In the genomic region with DNA sequence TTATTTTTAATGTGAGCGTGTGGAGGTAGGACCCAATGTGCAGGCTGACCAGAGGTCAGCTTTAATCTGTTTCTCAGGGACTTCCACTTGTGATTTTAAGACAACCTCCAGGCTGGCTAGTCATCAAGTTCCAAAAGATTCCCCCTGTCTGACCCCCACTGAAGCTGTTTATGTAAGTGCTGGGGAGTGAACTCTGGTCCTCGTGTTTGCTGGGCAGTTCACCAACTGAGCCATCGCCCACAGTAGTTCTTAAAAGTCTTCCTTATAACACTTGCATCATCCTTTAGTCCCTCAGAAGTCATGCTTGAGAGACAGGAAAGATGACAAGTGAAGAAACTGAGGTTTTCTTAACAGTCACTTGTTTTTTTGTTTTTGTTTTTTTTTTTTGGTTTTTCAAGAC, we compare ENCODE assay signal across 31 mouse cellular contexts. TPM values are rescaled to one million over a fixed set of nuclear protein-coding genes. Genes with fewer than 3 reads are reported as not detected.
DNase-seq lines count a peak whose midpoint lies in the region; ATAC-seq lines count a peak whose summit lies in the region.
"Had no signal": no experiment of that assay in that cellular context is flagged by ENCODE, and none has a peak within 500 bp of the region (broad histone marks: within the 10 kb centered on the region; RNA-seq: fewer than 3 reads in every experiment).

No protein-coding gene starts in this region.

- H3K9me3 ChIP-seq in kidney, embryonic 14.5 days (ENCODE audit: control insufficient read depth, low read length) = no peaks in the 10 kb centered on the region
- no peaks in the 10 kb centered on the region for H3K9me3 ChIP-seq in kidney, embryonic 15.5 days (replicated peaks)
- H3K9me3 ChIP-seq: embryonic facial prominence, embryonic 13.5 days; embryonic facial prominence, embryonic 15.5 days; forebrain, embryonic 10.5 days; forebrain, embryonic 12.5 days; G1E had no signal

- 0 out of 2 replicates have a peak, but pooled peaks cover 5% of the 10 kb centered on the region for H3K4me1 ChIP-seq in kidney, embryonic 14.5 days (ENCODE audit: control insufficient read depth, insufficient read depth, low read length)
- H3K4me1 ChIP-seq in kidney, embryonic 15.5 days = peaks cover 5% of the 10 kb centered on the region; the same call in 1 of the 2 replicates
- H3K4me1 ChIP-seq: forebrain, embryonic 12.5 days had no signal

- DNase-seq in kidney, adult 11 months = peak; percentile 46
- peak; percentile 42 to 51 for DNase-seq in kidney, adult 8-10 months
- DNase-seq in kidney, adult 18-20 months = no peak
- DNase-seq in kidney, postnatal 36 days = peak; percentile 42 to 53
- peak; percentile 62 for DNase-seq in adipocyte (ENCODE audit: low spot score)
- DNase-seq: adrenal gland, adult 2 months; adrenal gland, postnatal 10 days; adrenal gland, postnatal 25 days; B cell, adult 2 months; cerebellum, adult 11 months; cerebellum, adult 18-20 months; cerebellum, adult 8-10 months; cerebellum, adult 9-11 months; cerebellum, postnatal 14 days; cerebellum, postnatal 36 days; embryo, embryonic 11 days had no signal

- WGBS in kidney, embryonic 14.5 days = 52% methylated on average over 3 of the region's 3 CpGs
- 59% methylated on average over 3 of the region's 3 CpGs for WGBS in kidney, embryonic 15.5 days

- no peak overlapping the region for H3K4me2 ChIP-seq in kidney, embryonic 14.5 days (replicated peaks; ENCODE audit: low read depth, low read length)
- no peak overlapping the region for H3K4me2 ChIP-seq in kidney, embryonic 15.5 days
- H3K4me2 ChIP-seq: embryonic facial prominence, embryonic 13.5 days; embryonic facial prominence, embryonic 15.5 days; forebrain, embryonic 12.5 days had no signal

- no peak overlapping the region for H3K27ac ChIP-seq in kidney, embryonic 14.5 days (ENCODE audit: low read depth, low read length)
- no peak overlapping the region for H3K27ac ChIP-seq in kidney, embryonic 15.5 days
- H3K27ac ChIP-seq: embryonic facial prominence, embryonic 13.5 days; embryonic facial prominence, embryonic 15.5 days; forebrain, embryonic 10.5 days; forebrain, embryonic 12.5 days had no signal

- ATAC-seq in kidney, embryonic 14.5 days (ENCODE audit: low FRiP score, low TSS enrichment) = no peak
- ATAC-seq in kidney, embryonic 15.5 days (replicated peaks; ENCODE audit: low FRiP score) = no peak
- ATAC-seq in megakaryocyte, adult 5-6 weeks (ENCODE audit: poor library complexity, severe bottlenecking) = no peak
- ATAC-seq: activated CD4-positive, CD25-positive, alpha-beta regulatory T cell, adult 4 months; CD4-positive, CD25-positive, alpha-beta regulatory T cell, adult 4 months; forebrain, embryonic 14.5 days; forebrain, embryonic 16.5 days; Patski had no signal

- H3K36me3 ChIP-seq in kidney, embryonic 14.5 days (ENCODE audit: control insufficient read depth, insufficient read depth, low read length) = peaks cover 55% of the 10 kb centered on the region
- peaks cover 78% of the 10 kb centered on the region for H3K36me3 ChIP-seq in kidney, embryonic 15.5 days

- H3K27me3 ChIP-seq in kidney, embryonic 14.5 days (ENCODE audit: control insufficient read depth, insufficient read depth, low read length) = no peaks in the 10 kb centered on the region
- H3K27me3 ChIP-seq in kidney, embryonic 15.5 days = no peaks in the 10 kb centered on the region
- H3K27me3 ChIP-seq: CH12.LX; embryonic facial prominence, embryonic 13.5 days; embryonic facial prominence, embryonic 15.5 days; forebrain, embryonic 12.5 days; Patski had no signal

- no peak overlapping the region for H3K4me3 ChIP-seq in kidney, embryonic 14.5 days (ENCODE audit: low read length)
- no peak overlapping the region for H3K4me3 ChIP-seq in kidney, embryonic 15.5 days (replicated peaks)
- H3K4me3 ChIP-seq: embryonic facial prominence, embryonic 13.5 days; embryonic facial prominence, embryonic 15.5 days; erythroblast, embryonic 14.5 days; forebrain, embryonic 10.5 days; forebrain, embryonic 12.5 days had no signal

- H3K9ac ChIP-seq in kidney, embryonic 14.5 days (ENCODE audit: low read depth, low read length) = no peak overlapping the region
- H3K9ac ChIP-seq in kidney, embryonic 15.5 days = no peak overlapping the region
- H3K9ac ChIP-seq: embryonic facial prominence, embryonic 13.5 days; embryonic facial prominence, embryonic 15.5 days; forebrain, embryonic 12.5 days had no signal

RNA-seq across cellular contexts. Expression of gene Zbtb43, which starts 11.7 kb away (rescaled TPM):
- polyA plus RNA-seq in kidney, embryonic 14.5 days (2014; fragmentation: Nextera tagmentation; extraction: Ambion mirVana) = 11.8 and 25.5 TPM in 2 replicates
- polyA plus RNA-seq in kidney, embryonic 15.5 days (2015; fragmentation: Nextera tagmentation; extraction: Ambion mirVana) = 15.6 and 17.8 TPM in 2 replicates
- total RNA-seq in megakaryocyte, adult 5-6 weeks (2015) = 8.7 and 13.7 TPM in 2 replicates
- 14.7 and 14.8 TPM in 2 replicates for total RNA-seq in megakaryocyte, adult 5-6 weeks (2017)

RNA-seq across cellular contexts. Expression of gene Zbtb34, which starts 25.6 kb away (rescaled TPM):
- 3.5 and 8.1 TPM in 2 replicates for polyA plus RNA-seq in kidney, embryonic 14.5 days (2014; fragmentation: Nextera tagmentation; extraction: Ambion mirVana)
- 6.0 and 6.9 TPM in 2 replicates for polyA plus RNA-seq in kidney, embryonic 15.5 days (2015; fragmentation: Nextera tagmentation; extraction: Ambion mirVana)
- total RNA-seq in megakaryocyte, adult 5-6 weeks (2015) = 21.1 and 23.7 TPM in 2 replicates
- total RNA-seq in megakaryocyte, adult 5-6 weeks (2017) = 8.1 and 8.9 TPM in 2 replicates
